Comparison of ENCODE assay signal across 8 mouse cellular contexts in genomic region chr11:6416405-6417034, GRCm38 (mm10). TPM values are rescaled to one million over a fixed set of nuclear protein-coding genes. Genes with fewer than 3 reads are reported as not detected.
DNase-seq lines count a peak whose midpoint lies in the region; ATAC-seq and TF ChIP-seq lines count a peak whose summit lies in the region.

No protein-coding gene starts in this region.

- H3K9me3 ChIP-seq in embryonic facial prominence, embryonic 11.5 days (replicated peaks; ENCODE audit: control insufficient read depth, low read length) = no peaks in the 10 kb centered on the region
- no peaks in the 10 kb centered on the region for H3K9me3 ChIP-seq in limb, embryonic 13.5 days
- no peaks in the 10 kb centered on the region for H3K9me3 ChIP-seq in midbrain, embryonic 15.5 days

- peak overlapping the region; percentile 73 for H3K4me2 ChIP-seq in embryonic facial prominence, embryonic 11.5 days (ENCODE audit: low read depth, low read length)
- H3K4me2 ChIP-seq in limb, embryonic 13.5 days (replicated peaks) = peak overlapping the region; percentile 98
- peak overlapping the region; percentile 88 for H3K4me2 ChIP-seq in midbrain, embryonic 15.5 days

- WGBS in embryonic facial prominence, embryonic 11.5 days = under 1% methylated on average over 30 of the region's 30 CpGs
- 1% methylated on average over 30 of the region's 30 CpGs for WGBS in kidney, adult 2 months
- under 1% methylated on average over 30 of the region's 30 CpGs for WGBS in limb, embryonic 13.5 days
- under 1% methylated on average over 30 of the region's 30 CpGs for WGBS in midbrain, embryonic 15.5 days
- under 1% methylated on average over 30 of the region's 30 CpGs for WGBS in spleen, adult 2 months

- H3K27ac ChIP-seq in embryonic facial prominence, embryonic 11.5 days (replicated peaks; ENCODE audit: low read depth, low read length) = peak overlapping the region; percentile 96
- peak overlapping the region; percentile 90 for H3K27ac ChIP-seq in kidney, adult 2 months (ENCODE audit: insufficient read depth, low read depth, low read length)
- H3K27ac ChIP-seq in limb, embryonic 13.5 days = peak overlapping the region; percentile 97
- H3K27ac ChIP-seq in midbrain, embryonic 15.5 days = peak overlapping the region; percentile 97
- H3K27ac ChIP-seq in spleen, adult 2 months (ENCODE audit: insufficient read depth, low read length) = peak overlapping the region; percentile 100

- H3K9ac ChIP-seq in embryonic facial prominence, embryonic 11.5 days (replicated peaks; ENCODE audit: low read length) = peak overlapping the region; percentile 83
- peak overlapping the region; percentile 98 for H3K9ac ChIP-seq in limb, embryonic 13.5 days
- H3K9ac ChIP-seq in midbrain, embryonic 15.5 days = peak overlapping the region; percentile 88

- no peaks in the 10 kb centered on the region for H3K27me3 ChIP-seq in embryonic facial prominence, embryonic 11.5 days (ENCODE audit: control insufficient read depth, insufficient read depth, low read length)
- H3K27me3 ChIP-seq in kidney, adult 2 months (replicated peaks; ENCODE audit: control insufficient read depth, insufficient read depth, low read length) = no peaks in the 10 kb centered on the region
- no peaks in the 10 kb centered on the region for H3K27me3 ChIP-seq in limb, embryonic 13.5 days
- no peaks in the 10 kb centered on the region for H3K27me3 ChIP-seq in midbrain, embryonic 15.5 days (replicated peaks)
- no peaks in the 10 kb centered on the region for H3K27me3 ChIP-seq in spleen, adult 2 months (ENCODE audit: control insufficient read depth, insufficient read depth, low read length)

- ATAC-seq in embryonic facial prominence, embryonic 11.5 days (replicated peaks; ENCODE audit: insufficient number of reproducible peaks, low FRiP score, low TSS enrichment, low read depth) = no peak; the same call in 1 of the 2 replicates
- ATAC-seq in limb, embryonic 13.5 days (ENCODE audit: low FRiP score, low read depth) = peak; percentile 49; the same call in 1 of the 2 replicates
- peak; percentile 55 for ATAC-seq in midbrain, embryonic 15.5 days (replicated peaks)

- TF ChIP-seq POLR2A in kidney, adult 2 months (IDR thresholded peaks at IDR 0.05; ENCODE audit: low read depth, low read length) = no peak
- TF ChIP-seq POLR2A in spleen, adult 2 months (IDR thresholded peaks at IDR 0.05; ENCODE audit: low read depth, low read length) = peak; percentile 16; the same call in 1 of the 2 replicates

- no peak for TF ChIP-seq CTCF in kidney, adult 2 months (conservative IDR thresholded peaks at IDR 0.05; ENCODE audit: insufficient read depth, insufficient read length, low read depth, low read length)
- no peak for TF ChIP-seq CTCF in spleen, adult 2 months (IDR thresholded peaks at IDR 0.05; ENCODE audit: extremely low read depth, insufficient read depth, insufficient read length, insufficient replicate concordance)

- H3K36me3 ChIP-seq in embryonic facial prominence, embryonic 11.5 days (replicated peaks; ENCODE audit: control insufficient read depth, insufficient read depth, low read depth, low read length) = peaks cover 17% of the 10 kb centered on the region
- H3K36me3 ChIP-seq in kidney, adult 2 months (ENCODE audit: control insufficient read depth, insufficient read depth, low read length) = peaks cover 18% of the 10 kb centered on the region
- H3K36me3 ChIP-seq in limb, embryonic 13.5 days = peaks cover 35% of the 10 kb centered on the region
- H3K36me3 ChIP-seq in midbrain, embryonic 15.5 days (replicated peaks) = peaks cover 22% of the 10 kb centered on the region
- peaks cover 21% of the 10 kb centered on the region for H3K36me3 ChIP-seq in spleen, adult 2 months (ENCODE audit: control insufficient read depth, insufficient read depth, low read length)

- peak; percentile 72 to 84 for DNase-seq in urinary bladder, adult 18-20 months (ENCODE audit: low spot score in 2 of 2)
- DNase-seq in urinary bladder, postnatal 10 days (ENCODE audit: low spot score) = no peak
- DNase-seq in embryonic facial prominence, embryonic 11.5 days (ENCODE audit: low spot score) = peak; percentile 81
- peak; percentile 82 to 88 for DNase-seq in heart, adult 18-20 months
- peak; percentile 87 for DNase-seq in kidney, adult 2 months
- DNase-seq in spleen, adult 2 months (ENCODE audit: low read depth in 1 of 2, low spot score in 2 of 2) = peak; percentile 72 to 82

- no peaks in the 10 kb centered on the region for H3K4me1 ChIP-seq in embryonic facial prominence, embryonic 11.5 days (ENCODE audit: control insufficient read depth, insufficient read depth, low read length)
- peaks cover 9% of the 10 kb centered on the region; the same call in 1 of the 2 replicates for H3K4me1 ChIP-seq in kidney, adult 2 months (ENCODE audit: control insufficient read depth, insufficient read depth, low read length)
- H3K4me1 ChIP-seq in limb, embryonic 13.5 days = peaks cover 30% of the 10 kb centered on the region
- H3K4me1 ChIP-seq in midbrain, embryonic 15.5 days = peaks cover 30% of the 10 kb centered on the region
- peaks cover 4% of the 10 kb centered on the region for H3K4me1 ChIP-seq in spleen, adult 2 months (ENCODE audit: control insufficient read depth, insufficient read depth, insufficient read length)

- peak overlapping the region; percentile 78 for H3K4me3 ChIP-seq in embryonic facial prominence, embryonic 11.5 days (ENCODE audit: low read depth, low read length)
- peak overlapping the region; percentile 97 for H3K4me3 ChIP-seq in kidney, adult 2 months (ENCODE audit: insufficient read depth, low read depth, low read length)
- H3K4me3 ChIP-seq in limb, embryonic 13.5 days = peak overlapping the region; percentile 99
- H3K4me3 ChIP-seq in midbrain, embryonic 15.5 days = peak overlapping the region; percentile 83
- peak overlapping the region; percentile 99 for H3K4me3 ChIP-seq in spleen, adult 2 months (ENCODE audit: extremely low read depth, insufficient read depth, insufficient read length)

RNA-seq across cellular contexts. Expression of gene Ppia, which starts 1.3 kb away (rescaled TPM):
- 5,819 and 6,203 TPM in 2 replicates for polyA plus RNA-seq in embryonic facial prominence, embryonic 11.5 days (2014; fragmentation: Nextera tagmentation; extraction: Ambion mirVana)
- 100 to 1,000 TPM; 304 to 366 TPM for total RNA-seq in heart, adult 18-20 months (2021)
- 1,045 and 1,237 TPM in 2 replicates for polyA plus RNA-seq in kidney, adult 2 months (2012; rRNA removed)
- 4,950 and 5,155 TPM in 2 replicates for polyA plus RNA-seq in limb, embryonic 13.5 days (2015; fragmentation: Nextera tagmentation; extraction: Ambion mirVana)
- polyA plus RNA-seq in midbrain, embryonic 15.5 days (2015; fragmentation: Nextera tagmentation; extraction: Ambion mirVana) = 3,416 and 3,418 TPM in 2 replicates
- polyA plus RNA-seq in spleen, adult 2 months (2012; rRNA removed) = 333 and 340 TPM in 2 replicates

RNA-seq across cellular contexts. Expression of gene Zmiz2, which starts 27.6 kb away (rescaled TPM):
- 9.0 and 9.6 TPM in 2 replicates for polyA plus RNA-seq in embryonic facial prominence, embryonic 11.5 days (2014; fragmentation: Nextera tagmentation; extraction: Ambion mirVana)
- 10 to 100 TPM; 33.8 to 37.0 TPM for total RNA-seq in heart, adult 18-20 months (2021)
- polyA plus RNA-seq in kidney, adult 2 months (2012; rRNA removed) = 47.7 and 53.7 TPM in 2 replicates
- polyA plus RNA-seq in limb, embryonic 13.5 days (2015; fragmentation: Nextera tagmentation; extraction: Ambion mirVana) = 10.1 and 10.3 TPM in 2 replicates
- 39.0 and 41.0 TPM in 2 replicates for polyA plus RNA-seq in midbrain, embryonic 15.5 days (2015; fragmentation: Nextera tagmentation; extraction: Ambion mirVana)
- polyA plus RNA-seq in spleen, adult 2 months (2012; rRNA removed) = 118 and 142 TPM in 2 replicates

RNA-seq across cellular contexts. Expression of gene H2afv, which starts 27.7 kb away (rescaled TPM):
- polyA plus RNA-seq in embryonic facial prominence, embryonic 11.5 days (2014; fragmentation: Nextera tagmentation; extraction: Ambion mirVana) = 853 and 854 TPM in 2 replicates
- total RNA-seq in heart, adult 18-20 months (2021) = 10 to 100 TPM; 71.4 to 86.8 TPM
- 60.8 and 76.1 TPM in 2 replicates for polyA plus RNA-seq in kidney, adult 2 months (2012; rRNA removed)
- 657 and 704 TPM in 2 replicates for polyA plus RNA-seq in limb, embryonic 13.5 days (2015; fragmentation: Nextera tagmentation; extraction: Ambion mirVana)
- 250 and 290 TPM in 2 replicates for polyA plus RNA-seq in midbrain, embryonic 15.5 days (2015; fragmentation: Nextera tagmentation; extraction: Ambion mirVana)
- polyA plus RNA-seq in spleen, adult 2 months (2012; rRNA removed) = 29.8 and 36.5 TPM in 2 replicates

RNA-seq across cellular contexts. Expression of gene Purb, which starts 59.2 kb away (rescaled TPM):
- polyA plus RNA-seq in embryonic facial prominence, embryonic 11.5 days (2014; fragmentation: Nextera tagmentation; extraction: Ambion mirVana) = 14.8 and 15.8 TPM in 2 replicates
- 10 to 100 TPM; 29.5 to 31.0 TPM for total RNA-seq in heart, adult 18-20 months (2021)
- 5.8 and 7.6 TPM in 2 replicates for polyA plus RNA-seq in kidney, adult 2 months (2012; rRNA removed)
- 30.5 and 32.1 TPM in 2 replicates for polyA plus RNA-seq in limb, embryonic 13.5 days (2015; fragmentation: Nextera tagmentation; extraction: Ambion mirVana)
- polyA plus RNA-seq in midbrain, embryonic 15.5 days (2015; fragmentation: Nextera tagmentation; extraction: Ambion mirVana) = 11.3 and 11.4 TPM in 2 replicates
- 6.3 and 8.7 TPM in 2 replicates for polyA plus RNA-seq in spleen, adult 2 months (2012; rRNA removed)
